Mouse (Mus musculus): Measurements from ENCODE around the gene 2700081O15Rik.

DNA sequence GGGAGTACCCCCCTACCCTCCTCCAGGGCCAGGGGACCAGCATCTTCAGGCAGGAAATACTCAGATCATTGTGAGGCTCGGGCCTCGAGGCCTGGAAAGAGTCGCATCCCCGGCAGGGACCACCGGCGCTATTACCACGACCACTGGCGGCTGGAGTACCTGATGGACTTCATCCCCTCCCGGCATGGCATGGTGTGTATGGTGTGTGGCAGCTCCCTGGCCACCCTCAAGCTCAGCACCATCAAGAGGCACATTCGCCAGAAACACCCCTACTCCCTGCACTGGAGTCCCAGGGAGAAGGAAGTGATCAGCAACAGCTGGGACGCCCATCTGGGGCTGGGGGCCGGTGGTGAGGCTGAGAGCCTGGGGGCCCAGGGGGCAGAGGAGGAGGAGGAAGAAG lies 2.7 kb downstream of the 2700081O15Rik start:
- TF ChIP-seq CTCF (IDR thresholded peaks at IDR 0.05; ENCODE audit: control insufficient read depth, insufficient read depth, insufficient read length) = no peak
- TF ChIP-seq MYOG (IDR thresholded peaks at IDR 0.05; ENCODE audit: control insufficient read depth, extremely low read depth, insufficient read length) = no peak
